Mouse (Mus musculus): ENCODE data around the gene Eif3c.

Gene Eif3c

DNA sequence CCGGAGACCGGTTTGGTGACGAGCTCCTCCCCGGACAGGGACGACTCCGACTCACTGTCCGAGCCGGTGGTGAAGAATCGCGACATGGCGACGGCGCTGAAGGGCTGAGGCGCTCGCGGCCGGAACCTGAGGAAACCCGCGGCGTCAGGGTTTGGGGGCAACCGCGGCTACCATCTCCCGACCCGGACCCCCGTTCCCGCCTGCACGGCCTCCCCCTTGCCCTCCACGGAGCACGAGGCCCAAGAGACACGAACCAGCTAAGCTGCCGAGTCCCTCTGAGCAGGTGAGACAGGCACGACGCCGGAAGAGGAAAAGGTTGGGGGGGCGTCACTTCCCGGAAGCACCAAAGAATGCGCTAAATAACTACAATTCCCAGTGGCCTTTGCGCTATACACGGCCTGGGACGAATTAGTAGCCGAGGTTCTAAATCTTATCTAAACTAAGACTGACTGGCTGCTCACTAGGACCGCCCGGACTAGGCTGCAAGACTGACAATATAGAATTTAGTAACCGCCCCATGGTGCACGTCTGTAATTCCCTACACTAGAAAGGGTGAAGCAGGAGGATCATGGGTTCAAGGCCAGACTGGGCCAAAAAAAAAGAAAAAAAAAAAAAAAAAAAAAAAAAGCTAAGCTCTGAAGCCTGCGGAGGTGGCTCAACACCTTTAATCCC is at the start of gene Eif3c:
Gene Eif3c (minus strand): TSS at position 318 of the 672 bp plus-strand sequence.
- DNase-seq (ENCODE audit: low spot score in 2 of 2): peak; percentile 74 to 84

DNA sequence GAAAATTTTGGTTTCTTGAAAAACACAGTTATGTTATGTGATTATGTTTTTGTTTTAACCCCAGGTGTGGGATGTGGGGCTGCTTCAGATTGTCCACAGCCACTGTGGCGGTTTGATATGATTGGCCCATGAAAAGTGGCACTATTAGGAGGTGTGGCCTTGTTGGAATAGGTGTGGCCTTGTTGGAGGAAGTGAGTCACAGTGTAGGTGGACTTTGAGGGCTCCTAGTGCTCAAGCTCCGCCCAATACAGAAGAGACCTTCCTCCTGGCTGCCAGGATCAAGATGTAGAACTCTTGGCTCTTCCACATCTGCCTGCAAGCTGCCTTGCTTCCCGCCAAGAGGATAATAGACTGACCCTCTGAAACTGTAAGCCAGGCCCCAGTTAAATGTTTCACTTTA is 46.5 kb upstream of the Eif3c start:
- no peak for DNase-seq (ENCODE audit: low spot score in 2 of 2)

DNA sequence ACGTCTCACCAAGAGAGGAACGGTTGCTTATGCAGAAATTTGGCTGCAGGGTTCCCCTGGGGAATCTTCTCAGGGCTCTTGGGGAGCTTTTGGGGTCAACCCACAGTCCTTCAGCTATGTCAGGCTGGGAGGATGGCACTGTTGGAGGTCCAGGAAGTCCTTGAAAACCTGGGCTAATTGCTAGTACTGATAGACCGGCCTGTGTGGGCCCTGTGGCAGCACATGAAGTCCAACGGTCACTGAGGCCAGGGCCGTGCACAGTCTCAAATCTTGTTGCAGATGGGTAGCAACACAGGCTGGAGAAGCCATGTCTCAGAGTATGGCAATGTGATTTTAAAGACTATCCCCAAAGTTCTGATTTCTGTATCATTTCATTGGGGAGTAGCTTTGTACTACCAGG is 41.6 kb upstream of the Eif3c start:
- DNase-seq (ENCODE audit: low spot score in 2 of 2): no peak

DNA sequence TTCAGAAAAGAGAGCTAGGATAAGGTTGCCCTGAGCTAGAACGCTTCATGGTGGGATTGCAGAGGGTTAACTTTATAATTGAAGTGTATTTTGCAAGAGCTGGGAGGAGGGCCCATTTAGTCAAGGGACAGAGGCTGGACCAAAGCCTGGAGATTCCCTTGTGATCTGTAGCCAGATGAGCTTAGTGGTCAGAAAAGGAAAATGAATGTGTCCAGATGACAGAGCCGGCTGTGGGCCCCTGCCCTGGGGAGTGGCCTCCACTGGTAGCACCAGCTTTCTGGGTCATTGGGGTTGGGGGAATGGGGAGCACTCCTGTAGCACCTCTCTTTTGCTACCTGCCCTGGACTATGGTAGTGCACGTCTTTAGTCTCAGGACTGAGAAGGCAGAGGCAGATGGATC is 40.9 kb upstream of the Eif3c start:
- no peak for DNase-seq (ENCODE audit: low spot score in 2 of 2)

DNA sequence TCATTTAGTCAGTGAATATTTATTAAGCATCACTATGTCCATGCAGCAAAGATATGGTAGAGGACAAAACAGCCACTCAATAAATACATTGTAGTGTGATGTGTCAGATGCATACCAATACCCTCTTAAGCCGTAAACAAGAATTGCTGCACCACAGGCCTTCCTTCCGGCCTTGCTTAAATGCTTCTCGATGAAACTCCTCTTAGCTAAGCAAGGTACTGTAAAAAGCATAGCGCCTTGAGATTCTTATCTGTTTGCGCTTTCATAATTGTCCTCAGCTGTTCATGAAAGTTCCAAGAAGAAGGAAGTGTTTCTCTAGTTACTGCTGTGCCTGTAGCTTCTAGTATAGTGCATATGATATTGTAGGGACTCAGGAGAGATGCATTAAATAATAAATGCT is 40.4 kb upstream of the Eif3c start:
- DNase-seq (ENCODE audit: low spot score in 2 of 2): no peak

DNA sequence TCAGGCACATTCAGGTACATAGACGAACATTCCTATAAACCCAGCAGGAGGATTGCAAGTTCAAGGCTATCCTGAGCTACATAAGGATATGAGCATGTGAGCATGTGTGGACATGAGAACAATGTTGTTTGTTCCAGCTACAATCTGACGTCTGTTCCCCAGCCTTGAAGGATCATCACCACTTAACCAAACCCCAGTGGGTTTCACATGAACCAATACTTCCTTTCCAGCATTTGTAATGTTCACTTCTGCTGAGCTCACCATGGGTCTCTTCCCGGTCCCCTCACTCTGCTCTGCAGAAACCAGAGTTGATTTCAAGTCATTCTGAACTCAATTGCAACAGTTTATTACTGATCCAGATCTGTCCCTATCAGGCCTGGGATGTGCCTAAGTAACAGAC is 36.4 kb upstream of the Eif3c start:
- DNase-seq (ENCODE audit: low spot score in 2 of 2): no peak

DNA sequence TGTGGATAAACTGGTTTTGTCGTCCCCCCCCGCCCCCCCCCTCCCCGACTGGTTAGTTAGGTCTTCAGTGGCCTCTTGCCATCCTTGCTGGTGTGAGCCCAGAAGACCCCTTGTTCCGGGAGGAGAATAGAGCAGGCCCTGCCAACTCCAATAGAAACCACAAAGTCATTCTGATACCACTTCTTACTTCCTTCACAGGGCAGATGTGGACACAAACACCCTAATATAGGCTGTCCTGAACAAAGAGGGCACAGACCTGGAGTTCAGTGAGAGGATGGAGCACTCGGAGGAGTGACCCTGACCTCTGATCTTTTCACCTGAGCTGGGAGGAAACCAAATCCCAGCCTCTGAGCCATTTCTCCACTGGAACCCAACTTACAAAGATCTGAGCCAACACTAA is 35.7 kb upstream of the Eif3c start:
- no peak for DNase-seq (ENCODE audit: low spot score in 2 of 2)

DNA sequence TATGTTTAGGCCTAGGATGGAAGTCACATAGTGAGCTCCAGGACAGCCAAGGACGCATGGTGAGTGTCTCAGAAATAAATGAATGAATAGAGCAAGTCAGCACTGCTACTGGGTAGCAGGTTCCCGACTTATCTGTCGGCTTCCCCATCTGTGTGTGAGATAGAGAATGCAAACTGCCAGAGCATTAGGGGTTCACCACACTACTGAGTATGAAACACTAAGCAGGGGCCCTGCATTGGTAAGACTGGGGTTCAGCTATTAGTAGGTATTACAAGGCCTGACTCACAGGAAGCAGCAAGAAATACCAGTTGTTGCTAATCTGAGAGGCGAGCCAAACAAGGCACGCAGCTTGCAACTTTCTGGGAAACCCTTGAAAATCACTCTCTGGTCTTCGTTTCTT is 32.7 kb upstream of the Eif3c start:
- DNase-seq (ENCODE audit: low spot score in 2 of 2): no peak

DNA sequence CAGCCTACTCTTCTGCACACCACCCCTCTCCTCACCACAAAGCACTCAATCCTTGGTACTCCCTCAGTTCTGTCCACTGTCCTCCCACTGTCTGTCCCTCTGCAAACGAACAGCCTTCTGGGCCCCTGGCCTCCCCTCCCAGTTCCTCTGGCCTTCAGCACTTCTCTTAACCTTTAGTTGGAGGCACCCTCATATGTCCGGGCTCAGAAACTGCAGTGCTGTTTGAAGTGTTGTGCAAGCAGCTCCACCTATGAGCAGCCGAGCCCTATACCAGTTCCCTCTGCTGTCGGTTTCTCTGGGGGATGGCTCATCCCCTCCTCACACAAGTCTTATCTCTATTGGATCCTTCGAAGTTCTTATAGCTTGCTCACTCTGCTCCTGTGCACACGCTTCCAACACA is 30.2 kb upstream of the Eif3c start:
- no peak for DNase-seq (ENCODE audit: low spot score in 2 of 2)

DNA sequence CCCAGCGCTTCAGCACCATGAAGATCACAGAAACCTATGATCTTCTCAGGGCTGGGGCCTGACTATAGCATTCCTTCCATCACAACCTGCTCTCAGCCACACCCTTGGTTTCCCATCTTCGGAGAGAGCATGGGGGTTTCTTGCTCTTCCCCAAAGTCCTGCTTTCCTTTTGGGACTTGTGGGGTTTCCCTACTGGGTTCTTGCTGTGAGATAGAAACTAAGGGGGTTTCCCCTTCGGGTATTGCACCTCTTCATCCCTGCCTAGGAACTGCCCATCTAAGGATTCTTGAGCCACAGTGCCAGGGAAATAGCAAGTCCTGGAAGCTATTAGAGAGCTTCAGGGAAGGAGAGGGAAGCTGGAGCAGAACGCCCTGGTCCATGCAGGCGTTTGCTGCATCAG is 29.7 kb upstream of the Eif3c start:
- no peak for DNase-seq (ENCODE audit: low spot score in 2 of 2)

DNA sequence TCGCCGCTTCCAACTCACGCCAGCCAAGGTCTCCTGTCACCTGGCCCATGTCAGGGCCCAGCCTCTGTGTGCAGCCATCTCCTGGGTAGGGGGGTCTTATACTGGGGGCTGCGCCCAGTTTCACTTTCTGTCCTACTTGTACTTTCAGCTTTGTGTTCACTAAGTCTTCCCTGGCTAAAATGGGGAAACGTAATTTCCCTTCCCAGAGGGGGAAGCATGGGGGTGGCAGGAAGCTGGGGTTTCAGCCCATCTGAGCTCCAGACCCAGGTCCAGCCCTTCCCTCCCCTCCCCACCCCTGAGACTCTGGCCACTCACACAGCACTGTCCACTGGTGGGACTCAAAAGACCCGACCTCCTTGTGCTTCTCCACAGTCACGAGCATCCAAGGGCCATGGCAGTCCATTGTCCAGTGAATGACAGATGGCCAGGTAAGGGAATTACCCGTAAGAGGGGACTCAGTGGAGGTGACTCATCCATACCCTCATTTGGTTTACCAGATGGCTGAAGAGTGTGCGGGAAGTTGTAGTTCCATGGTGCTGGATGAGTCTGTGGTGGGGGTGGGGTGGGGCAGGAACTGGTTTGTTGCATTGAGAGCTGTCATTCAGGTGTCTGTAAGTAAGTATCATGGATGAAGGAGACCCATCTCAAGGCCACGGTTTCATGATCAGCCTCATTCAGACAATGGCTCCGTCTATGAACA is 28.8 kb upstream of the Eif3c start, which contains the start of gene Il27:
Gene Il27 (minus strand): TSS at position 80 of the 700 bp plus-strand sequence.
- no peak for DNase-seq (ENCODE audit: low spot score in 2 of 2)

DNA sequence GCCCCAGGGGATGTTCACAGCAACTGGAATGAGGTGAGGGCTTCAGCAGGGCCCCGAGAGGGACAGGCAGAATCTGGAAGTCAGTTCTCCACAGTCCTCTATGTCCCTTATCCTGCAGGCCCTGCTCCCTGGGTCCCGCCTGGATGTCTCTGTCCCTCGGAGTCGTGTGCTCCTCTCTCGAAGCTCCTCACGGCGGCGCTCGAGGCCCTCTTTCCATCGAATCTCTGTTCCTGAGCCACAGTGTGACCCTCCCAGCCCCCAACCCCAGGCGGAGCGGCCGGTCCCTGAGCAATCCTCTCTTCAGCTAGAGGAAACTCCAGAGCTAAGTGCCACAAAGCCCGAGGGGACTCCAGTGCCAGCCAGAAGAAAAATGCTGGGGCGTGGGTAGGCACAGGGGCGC is 21.6 kb upstream of the Eif3c start:
- DNase-seq (ENCODE audit: low spot score in 2 of 2): peak in 1 of 2 experiments; percentile 43

DNA sequence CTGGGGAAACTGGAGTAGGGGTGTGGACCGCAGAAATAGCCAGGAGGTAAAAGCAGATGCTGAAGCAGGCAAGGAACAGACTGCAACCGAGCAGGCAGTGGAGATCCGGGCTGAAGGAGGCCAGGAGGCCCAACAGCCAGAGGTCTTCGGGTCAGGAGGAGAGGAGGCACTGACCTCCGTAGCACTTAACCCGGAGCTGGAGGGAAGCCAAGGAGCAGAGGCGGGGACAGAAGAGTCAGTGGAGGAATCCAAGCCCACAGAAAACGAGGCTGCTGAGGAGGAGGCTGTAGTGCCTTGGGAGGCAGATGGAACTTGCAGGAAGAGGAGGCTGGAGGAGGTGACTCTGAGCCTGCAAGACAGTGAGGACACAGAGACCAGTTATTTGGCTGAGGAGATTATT is 20.6 kb upstream of the Eif3c start:
- DNase-seq (ENCODE audit: low spot score in 2 of 2): no peak

DNA sequence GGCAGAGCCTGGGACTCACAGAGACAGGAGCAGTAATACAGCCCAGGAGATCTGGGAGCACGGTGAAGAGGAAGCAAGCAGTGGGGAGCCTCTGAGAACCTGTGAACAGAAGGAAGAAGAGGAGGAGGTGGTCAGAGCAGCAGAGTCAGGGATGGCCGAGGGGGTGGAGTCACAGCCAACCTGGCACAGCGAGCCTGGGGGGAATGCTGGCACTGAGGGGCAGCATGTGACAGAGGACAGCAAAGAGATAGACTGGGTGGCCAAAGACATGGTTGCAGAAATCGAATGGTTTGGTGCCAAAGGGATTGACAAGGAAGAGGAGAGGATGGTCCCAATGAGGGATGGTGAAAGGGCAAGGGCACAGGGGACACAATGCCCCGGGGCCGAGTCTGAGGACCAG is 19.5 kb upstream of the Eif3c start, which contains the start of gene Cln3:
Gene Cln3 (minus strand): TSS at position 101 of the 400 bp plus-strand sequence.
- no peak for DNase-seq (ENCODE audit: low spot score in 2 of 2)

DNA sequence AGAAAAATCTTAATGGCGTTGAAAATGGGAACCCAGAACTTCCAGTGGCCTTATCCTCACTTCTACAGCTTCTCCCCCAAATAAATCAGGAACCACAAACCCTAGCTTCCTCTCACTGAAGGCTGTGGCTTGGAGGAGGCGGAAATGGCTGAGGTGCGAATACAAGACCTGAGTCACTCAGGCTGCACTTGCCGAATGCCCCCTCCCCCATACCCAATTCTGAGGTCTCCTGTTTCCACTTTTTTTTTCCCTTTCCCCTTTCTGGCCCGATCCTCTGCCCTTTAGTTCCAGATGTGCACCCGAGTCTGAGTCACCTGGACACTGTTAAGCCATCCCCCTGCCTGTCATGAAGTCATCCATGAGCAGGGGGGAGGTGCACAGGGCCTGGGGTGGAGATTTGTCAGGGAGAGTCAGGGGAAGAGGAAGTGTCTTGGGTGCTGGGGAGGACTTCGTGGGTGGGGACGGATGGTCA is 18.3 kb upstream of the Eif3c start, which contains the start of gene Apobr:
Gene Apobr (plus strand): TSS at position 437 of the 472 bp plus-strand sequence.
- peak in 1 of 2 experiments; percentile 36 for DNase-seq (ENCODE audit: low spot score in 2 of 2)

DNA sequence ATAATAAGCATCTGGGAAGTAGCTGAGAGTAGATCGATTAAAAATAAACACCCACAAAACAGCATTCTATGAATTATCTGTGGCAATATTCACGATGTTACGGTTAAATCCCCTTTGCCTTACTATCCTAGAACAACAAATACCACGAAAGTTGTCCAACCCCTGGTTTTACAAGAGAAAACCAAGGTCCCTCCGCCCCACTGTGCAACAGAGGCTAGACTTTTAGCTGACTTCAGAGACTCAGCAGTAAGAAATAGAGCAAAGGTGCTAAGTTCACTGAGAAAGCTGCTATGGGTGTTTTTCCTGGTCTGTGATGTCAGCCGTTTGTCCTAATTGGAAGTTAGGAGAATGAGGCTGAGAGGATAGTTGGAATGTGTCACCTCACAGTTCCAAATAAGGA is 17.6 kb upstream of the Eif3c start:
- no peak for DNase-seq (ENCODE audit: low spot score in 2 of 2)

DNA sequence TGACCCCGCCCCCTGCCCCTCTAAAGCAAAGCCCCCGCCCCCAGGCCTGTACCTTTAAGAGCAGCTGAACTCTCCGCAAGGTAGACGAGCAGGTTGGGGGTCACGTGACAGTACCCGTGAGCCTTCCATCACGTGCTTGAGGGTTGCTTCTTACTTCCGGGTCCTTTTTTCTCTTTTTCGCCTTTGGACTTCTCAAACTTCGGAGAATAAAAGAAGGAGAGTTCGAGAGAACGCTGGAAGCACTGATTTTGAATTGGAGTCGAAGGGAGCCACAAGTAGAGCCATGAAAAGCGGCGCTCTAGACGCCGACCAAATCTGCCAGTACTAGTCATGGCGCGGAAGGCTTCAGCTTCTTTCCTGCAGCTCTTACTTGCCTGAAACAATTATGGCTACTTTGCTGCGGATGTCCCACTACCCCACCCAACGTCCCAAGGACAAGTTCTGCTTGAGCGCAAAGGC is 17.1 kb upstream of the Eif3c start:
- DNase-seq (ENCODE audit: low spot score in 2 of 2): peak; percentile 68 to 86

DNA sequence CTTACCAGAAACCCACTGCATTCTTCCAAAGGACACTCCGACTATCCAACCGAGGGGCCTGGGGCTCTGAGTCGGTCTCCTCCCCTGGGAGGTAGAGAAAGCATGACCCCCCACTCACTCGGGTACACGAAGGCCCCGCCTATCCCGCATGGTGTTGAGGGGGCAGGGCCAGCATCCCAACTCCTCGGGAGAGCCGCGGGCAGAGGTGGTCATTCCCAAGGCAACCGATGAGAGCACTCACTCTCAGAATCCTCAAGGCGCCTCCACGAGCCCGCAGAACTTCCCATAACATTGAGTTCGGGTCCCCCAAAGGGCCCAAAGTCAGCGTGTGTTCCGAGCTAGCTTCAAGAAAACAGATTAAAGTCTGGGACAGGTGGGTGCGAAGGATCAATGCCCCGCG is 16.5 kb upstream of the Eif3c start:
- DNase-seq (ENCODE audit: low spot score in 2 of 2): no peak

DNA sequence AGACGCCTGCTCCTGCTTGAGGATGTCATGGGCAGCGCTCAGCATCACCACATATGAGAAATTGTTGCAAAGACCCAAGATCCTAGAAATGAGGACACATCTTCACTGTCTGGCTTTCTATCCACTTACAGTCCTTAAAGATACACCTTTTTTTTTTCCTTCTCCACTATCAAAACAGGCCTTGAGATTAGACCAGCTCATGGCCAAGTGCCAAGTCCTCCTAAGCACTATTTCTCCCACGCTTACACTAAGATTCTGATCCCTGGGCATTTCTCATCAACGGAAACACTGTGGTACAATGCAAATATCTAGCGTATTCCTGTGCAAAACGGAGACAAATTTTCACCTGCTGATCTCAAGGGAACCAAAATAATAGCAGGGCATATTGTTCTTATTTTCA is 15.4 kb upstream of the Eif3c start:
- DNase-seq (ENCODE audit: low spot score in 2 of 2): no peak

DNA sequence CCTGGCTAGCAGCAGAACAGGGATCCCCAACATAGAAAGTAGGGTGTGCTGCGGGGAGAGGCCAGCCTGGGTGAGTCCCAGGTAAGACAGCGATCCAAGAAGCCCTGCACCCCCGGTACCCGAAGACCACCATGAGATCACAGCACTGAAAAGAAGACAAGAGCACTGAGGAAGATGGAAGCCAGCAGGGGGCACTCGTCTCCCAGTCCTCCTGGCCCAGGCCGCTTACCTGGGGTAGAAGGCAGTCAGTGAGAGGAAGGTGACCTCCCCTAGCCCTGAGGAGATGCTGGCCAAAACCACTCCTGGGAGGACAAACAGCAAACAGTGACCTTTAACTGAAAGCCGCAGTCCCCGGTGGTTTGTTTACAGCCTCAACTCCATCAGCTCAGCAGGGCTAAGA is 13.0 kb upstream of the Eif3c start:
- peak; percentile 34 to 66 for DNase-seq (ENCODE audit: low spot score in 2 of 2)

DNA sequence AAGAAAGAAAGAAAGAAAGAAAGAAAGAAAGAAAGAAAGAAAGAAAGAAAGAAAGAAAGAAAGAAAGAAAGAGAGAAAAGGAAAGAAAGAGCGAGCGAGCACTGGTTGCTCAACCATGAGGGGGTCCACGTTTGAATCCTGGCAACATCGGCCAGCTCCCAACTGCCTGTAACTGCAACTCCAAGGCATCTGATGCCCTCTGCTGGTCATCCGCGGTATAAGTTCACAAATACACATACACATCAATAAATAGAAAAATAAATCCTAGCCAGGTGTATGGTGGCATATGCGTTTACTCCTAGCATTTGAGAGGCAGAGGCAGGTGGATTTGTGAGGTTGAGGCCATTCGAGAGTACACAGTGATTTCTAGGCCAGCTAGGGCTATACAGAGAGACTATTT is 10.7 kb upstream of the Eif3c start:
- peak; percentile 65 to 82 for DNase-seq (ENCODE audit: low spot score in 2 of 2)

DNA sequence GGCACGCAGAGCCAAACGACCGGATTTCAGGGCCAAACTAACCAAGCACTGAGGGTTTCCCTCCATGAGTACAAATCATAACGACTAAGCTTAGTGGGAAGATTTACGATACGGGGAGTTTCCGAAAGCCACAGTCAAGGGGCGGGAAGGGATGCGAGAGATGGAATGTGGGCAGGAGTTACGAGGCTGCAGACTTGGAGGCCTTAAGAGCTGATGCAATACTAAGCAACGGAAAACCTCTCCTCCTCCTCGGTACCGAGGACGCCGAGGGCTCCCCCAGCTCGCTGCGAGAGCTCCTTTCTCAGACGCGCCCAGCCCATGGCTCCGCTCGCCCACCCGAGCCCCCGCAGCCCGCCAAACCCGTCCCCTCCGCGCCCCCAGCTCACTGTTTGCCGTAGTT is 518 bp downstream of the Eif3c start:
- DNase-seq (ENCODE audit: low spot score in 2 of 2): no peak

DNA sequence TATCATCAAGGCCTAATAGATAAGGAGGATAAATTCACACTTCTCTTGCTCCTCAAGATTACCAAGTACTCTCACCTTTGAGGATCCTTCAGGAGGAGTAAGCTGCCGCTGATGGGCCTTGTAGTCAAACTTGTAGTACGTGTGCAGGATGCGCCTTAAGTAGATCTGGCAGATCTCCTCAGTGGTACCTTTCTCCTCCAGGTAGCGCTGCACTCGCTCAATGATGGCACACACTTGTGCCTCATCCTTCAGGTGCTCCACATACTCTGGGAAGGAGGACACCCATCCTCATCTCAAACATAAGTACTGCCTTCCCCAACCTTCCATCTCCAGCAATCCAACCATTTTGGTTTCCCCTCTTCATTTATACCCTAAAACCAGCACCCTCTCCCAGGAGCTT is 9.6 kb downstream of the Eif3c start:
- DNase-seq (ENCODE audit: low spot score in 2 of 2): no peak
